Mouse (Mus musculus): ENCODE data around the gene Pdk1. TPM values are rescaled to one million over a fixed set of nuclear protein-coding genes. Genes with fewer than 3 reads are reported as not detected.

Pdk1 gene
- polyA plus RNA-seq, 1 experiment from 2014 or later: 40.3 TPM

- WGBS (ENCODE audit: insufficient replicate concordance): 38% methylated on average over 2 of the region's 2 CpGs
- Histone ChIP-seq H3K4me2 (peak overlapping the region; percentile 96), H3K9me3 (replicated peaks) (no peaks in the 10 kb centered on the region), H3K4me3 (replicated peaks) (peak overlapping the region; percentile 75), H3K9ac (peak overlapping the region; percentile 87), H3K27me3 (no peaks in the 10 kb centered on the region), H3K27ac (replicated peaks) (peak overlapping the region; percentile 91), H3K4me1 (replicated peaks) (peaks cover 59% of the 10 kb centered on the region), H3K36me3 (replicated peaks) (peaks cover 11% of the 10 kb centered on the region; the same call in 1 of the 2 replicates)
- no peak for ATAC-seq (ENCODE audit: insufficient read depth)
These were observed 1.4 kb downstream of the Pdk1 start for GRCm38 (mm10) chr2:71874422-71874821.

GRCm38 (mm10) chr2:71874836-71875235 lies 1.8 kb downstream of the Pdk1 start:
- no peak for ATAC-seq (ENCODE audit: insufficient read depth)
- Histone ChIP-seq H3K27me3 (no peaks in the 10 kb centered on the region), H3K4me3 (replicated peaks) (peak overlapping the region; percentile 75), H3K4me1 (replicated peaks) (peaks cover 62% of the 10 kb centered on the region), H3K9me3 (replicated peaks) (no peaks in the 10 kb centered on the region), H3K9ac (peak overlapping the region; percentile 87), H3K4me2 (peak overlapping the region; percentile 96), H3K27ac (replicated peaks) (peak overlapping the region; percentile 91), H3K36me3 (replicated peaks) (peaks cover 13% of the 10 kb centered on the region; the same call in 1 of the 2 replicates)
- WGBS (ENCODE audit: insufficient replicate concordance): 40% methylated on average over 2 of the region's 2 CpGs

- peak overlapping the region; percentile 36 for H3K4me2 ChIP-seq
These were observed 4.8 kb downstream of the Pdk1 start for GRCm38 (mm10) chr2:71877865-71878264.

GRCm38 (mm10) chr2:71878441-71878840 lies 5.4 kb downstream of the Pdk1 start:
- H3K27ac ChIP-seq (replicated peaks): peak overlapping the region; percentile 79
- peaks cover 56% of the 10 kb centered on the region for H3K4me1 ChIP-seq (replicated peaks)
- H3K4me2 ChIP-seq: peak overlapping the region; percentile 36
- H3K4me3 ChIP-seq (replicated peaks): no peak overlapping the region
- ATAC-seq (ENCODE audit: insufficient read depth): peak; percentile 73
- H3K27me3 ChIP-seq: no peaks in the 10 kb centered on the region
- no peak overlapping the region for H3K9ac ChIP-seq
- no peaks in the 10 kb centered on the region for H3K9me3 ChIP-seq (replicated peaks)
- H3K36me3 ChIP-seq (replicated peaks): peaks cover 45% of the 10 kb centered on the region
- 25% methylated on average over 2 of the region's 2 CpGs for WGBS (ENCODE audit: insufficient replicate concordance)

More at GRCm38 (mm10) chr2:71877865-71878264, 4.8 kb downstream of the Pdk1 start:
- H3K9me3 ChIP-seq (replicated peaks): no peaks in the 10 kb centered on the region
- H3K4me3 ChIP-seq (replicated peaks): no peak overlapping the region
- H3K27me3 ChIP-seq: no peaks in the 10 kb centered on the region
- no peak overlapping the region for H3K9ac ChIP-seq
- peaks cover 39% of the 10 kb centered on the region for H3K36me3 ChIP-seq (replicated peaks)
- no peak for ATAC-seq (ENCODE audit: insufficient read depth)
- H3K27ac ChIP-seq (replicated peaks): peak overlapping the region; percentile 79
- peaks cover 56% of the 10 kb centered on the region for H3K4me1 ChIP-seq (replicated peaks)
- WGBS (ENCODE audit: insufficient replicate concordance): 79% methylated on average over 4 of the region's 4 CpGs

DNA sequence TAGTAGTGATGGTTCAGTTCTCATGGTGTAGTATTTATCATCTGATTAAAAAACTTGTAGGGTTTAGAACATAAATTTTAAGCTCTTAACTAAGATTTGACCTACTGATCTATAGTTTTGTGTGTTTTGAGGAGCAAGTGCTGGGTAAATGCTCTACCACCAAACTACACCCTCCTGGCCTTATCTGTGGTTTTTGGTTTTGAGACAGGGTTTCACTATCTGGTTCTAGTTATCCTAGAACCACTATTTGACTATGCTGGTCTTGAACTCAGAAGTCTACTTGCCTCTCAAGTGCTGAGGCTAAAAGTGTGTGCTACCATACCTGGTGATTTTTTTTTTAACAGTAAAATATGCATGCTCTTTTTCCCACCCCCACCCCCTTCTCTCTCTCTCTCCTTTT lies 5.9 kb downstream of the Pdk1 start:
- peak overlapping the region; percentile 62; the same call in 1 of the 2 replicates for H3K27ac ChIP-seq (replicated peaks)
- H3K36me3 ChIP-seq (replicated peaks): peaks cover 50% of the 10 kb centered on the region
- H3K4me1 ChIP-seq (replicated peaks): peaks cover 52% of the 10 kb centered on the region

GRCm38 (mm10) chr2:71882914-71883651 lies 10.1 kb downstream of the Pdk1 start:
- no peaks in the 10 kb centered on the region for H3K9me3 ChIP-seq (replicated peaks)

More for the DNA sequence above, 5.9 kb downstream of the Pdk1 start:
- peak; percentile 62 for ATAC-seq (ENCODE audit: insufficient read depth)
- Histone ChIP-seq H3K27me3 (no peaks in the 10 kb centered on the region), H3K4me3 (replicated peaks) (no peak overlapping the region), H3K9me3 (replicated peaks) (no peaks in the 10 kb centered on the region), H3K9ac (no peak overlapping the region), H3K4me2 (peak overlapping the region; percentile 35; the same call in 1 of the 2 replicates)

DNA sequence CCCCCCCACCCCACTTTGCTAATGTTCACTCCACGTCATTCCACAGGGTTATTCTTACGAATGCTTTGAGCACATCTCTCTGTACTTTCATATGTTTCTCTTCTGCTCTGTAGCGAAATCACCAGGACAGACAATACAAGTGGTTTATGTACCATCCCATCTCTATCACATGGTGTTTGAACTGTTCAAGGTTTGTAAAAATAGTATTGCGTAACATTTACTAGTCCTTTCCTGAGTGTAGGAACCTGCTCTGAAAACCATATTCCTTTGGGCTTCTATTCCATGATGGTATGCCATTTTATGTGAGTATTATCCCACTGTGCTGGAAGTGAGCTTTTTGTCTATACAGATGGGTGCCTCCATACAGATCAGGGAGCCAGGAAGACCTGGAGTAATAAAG lies 14.2 kb downstream of the Pdk1 start:
- no peak overlapping the region for H3K27ac ChIP-seq (replicated peaks)
- no peak for ATAC-seq (ENCODE audit: insufficient read depth)
- WGBS (ENCODE audit: insufficient replicate concordance): 87% methylated on average over 4 of the region's 4 CpGs
- no peaks in the 10 kb centered on the region for H3K9me3 ChIP-seq (replicated peaks)
- H3K4me1 ChIP-seq (replicated peaks): no peaks in the 10 kb centered on the region
- H3K4me3 ChIP-seq (replicated peaks): no peak overlapping the region
- no peak overlapping the region for H3K4me2 ChIP-seq
- no peak overlapping the region for H3K9ac ChIP-seq
- no peaks in the 10 kb centered on the region for H3K27me3 ChIP-seq
- H3K36me3 ChIP-seq (replicated peaks): peaks cover 90% of the 10 kb centered on the region

More at GRCm38 (mm10) chr2:71882914-71883651, 10.1 kb downstream of the Pdk1 start:
- no peak for ATAC-seq (ENCODE audit: insufficient read depth)
- peaks cover 16% of the 10 kb centered on the region for H3K4me1 ChIP-seq (replicated peaks)
- WGBS (ENCODE audit: insufficient replicate concordance): 82% methylated on average over 19 of the region's 19 CpGs
- no peaks in the 10 kb centered on the region for H3K27me3 ChIP-seq
- no peak overlapping the region for H3K27ac ChIP-seq (replicated peaks)
- no peak overlapping the region for H3K4me2 ChIP-seq
- H3K36me3 ChIP-seq (replicated peaks): peaks cover 76% of the 10 kb centered on the region
- H3K4me3 ChIP-seq (replicated peaks): no peak overlapping the region
- H3K9ac ChIP-seq: no peak overlapping the region

DNA sequence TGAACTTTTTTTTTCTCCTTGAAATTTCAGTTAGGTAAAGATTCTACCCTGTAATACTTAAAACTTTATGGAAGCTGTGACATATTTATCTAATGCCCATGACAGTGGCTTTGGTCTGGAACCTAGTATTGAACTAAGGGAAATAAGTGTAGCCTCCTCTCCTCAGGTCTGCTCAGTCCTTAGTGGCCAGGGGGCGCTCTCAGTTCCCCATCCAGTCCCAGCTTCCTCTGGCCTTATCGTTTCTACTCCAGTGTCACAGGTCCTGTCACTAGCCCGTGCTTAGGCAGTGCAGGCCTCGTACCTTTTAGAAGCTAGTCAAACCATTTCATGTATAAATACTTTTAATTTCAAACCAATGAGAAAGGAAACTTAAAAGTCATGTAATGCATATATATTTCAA lies 15.4 kb downstream of the Pdk1 start:
- 57% methylated on average over 4 of the region's 4 CpGs for WGBS (ENCODE audit: insufficient replicate concordance)
- Histone ChIP-seq H3K27ac (replicated peaks) (no peak overlapping the region), H3K4me3 (replicated peaks) (no peak overlapping the region), H3K9me3 (replicated peaks) (no peaks in the 10 kb centered on the region), H3K36me3 (replicated peaks) (peaks cover 89% of the 10 kb centered on the region), H3K27me3 (no peaks in the 10 kb centered on the region), H3K9ac (no peak overlapping the region), H3K4me2 (no peak overlapping the region), H3K4me1 (replicated peaks) (no peaks in the 10 kb centered on the region)
- ATAC-seq (ENCODE audit: insufficient read depth): no peak

DNA sequence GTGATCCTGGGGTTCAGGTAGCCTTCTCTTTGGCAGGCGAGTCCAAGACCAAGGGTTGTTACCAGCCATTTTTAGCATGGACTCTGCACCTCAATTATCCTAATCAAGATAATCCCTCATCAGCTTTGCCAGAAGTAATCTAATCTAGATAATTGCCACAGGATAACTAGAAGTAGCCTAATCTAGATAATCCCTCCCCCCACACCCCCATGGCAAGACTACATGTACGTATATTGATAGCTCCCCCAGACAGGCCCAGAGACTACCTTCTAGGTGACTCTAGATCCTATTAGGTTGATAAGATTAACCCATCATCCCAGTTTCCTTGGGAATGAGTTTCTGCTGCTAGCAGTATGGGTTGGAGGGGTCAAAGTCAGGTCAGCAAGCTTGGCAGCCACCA lies 18.5 kb downstream of the Pdk1 start:
- no peaks in the 10 kb centered on the region for H3K9me3 ChIP-seq (replicated peaks)
- peaks cover 86% of the 10 kb centered on the region for H3K36me3 ChIP-seq (replicated peaks)
- no peak overlapping the region for H3K4me2 ChIP-seq
- no peak overlapping the region for H3K27ac ChIP-seq (replicated peaks)
- no peaks in the 10 kb centered on the region for H3K4me1 ChIP-seq (replicated peaks)
- ATAC-seq (ENCODE audit: insufficient read depth): no peak
- WGBS (ENCODE audit: insufficient replicate concordance): 86% methylated on average over 2 of the region's 2 CpGs
- H3K4me3 ChIP-seq (replicated peaks): no peak overlapping the region
- H3K27me3 ChIP-seq: no peaks in the 10 kb centered on the region
- no peak overlapping the region for H3K9ac ChIP-seq

DNA sequence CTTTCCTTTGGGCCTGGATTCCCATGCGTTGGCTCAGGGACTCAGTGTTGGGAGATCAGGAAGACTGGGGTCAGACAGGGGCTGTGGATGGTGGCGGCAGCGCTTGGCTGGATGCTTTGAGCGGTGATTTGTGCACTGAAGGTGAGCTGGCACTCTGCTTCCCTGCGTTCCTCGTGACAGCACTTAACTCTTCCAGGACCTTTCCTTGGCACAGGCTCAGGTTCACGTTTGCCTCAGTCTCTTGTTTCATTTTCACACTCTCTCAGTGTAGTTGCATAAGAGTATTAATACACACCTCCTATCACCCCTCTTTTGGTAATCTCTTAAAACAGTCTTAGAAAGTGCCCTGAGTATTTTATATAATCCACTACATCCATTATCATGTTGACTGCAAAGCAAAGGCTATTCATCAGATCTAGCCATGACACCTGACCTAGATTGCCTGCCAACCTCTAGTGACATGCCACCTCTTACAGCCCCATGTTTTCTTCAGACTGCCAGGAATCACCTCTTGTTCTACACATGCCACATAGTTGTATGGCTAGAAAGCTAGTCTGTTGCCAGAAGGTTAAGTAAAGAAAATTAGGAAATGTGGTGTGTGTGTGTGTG lies 19.8 kb downstream of the Pdk1 start:
- no peak for ATAC-seq (ENCODE audit: insufficient read depth)
- 82% methylated on average over 7 of the region's 7 CpGs for WGBS (ENCODE audit: insufficient replicate concordance)

GRCm38 (mm10) chr2:71895596-71896286 lies 22.7 kb downstream of the Pdk1 start:
- Histone ChIP-seq H3K9me3 (replicated peaks) (no peaks in the 10 kb centered on the region), H3K4me2 (no peak overlapping the region), H3K27ac (replicated peaks) (no peak overlapping the region), H3K4me1 (replicated peaks) (no peaks in the 10 kb centered on the region), H3K4me3 (replicated peaks) (no peak overlapping the region), H3K9ac (no peak overlapping the region), H3K27me3 (no peaks in the 10 kb centered on the region), H3K36me3 (replicated peaks) (peaks cover 87% of the 10 kb centered on the region)
- no peak for ATAC-seq (ENCODE audit: insufficient read depth)
- 82% methylated on average over 13 of the region's 13 CpGs for WGBS (ENCODE audit: insufficient replicate concordance)

More for the DNA sequence above, 19.8 kb downstream of the Pdk1 start:
- no peaks in the 10 kb centered on the region for H3K4me1 ChIP-seq (replicated peaks)
- H3K4me3 ChIP-seq (replicated peaks): no peak overlapping the region
- peaks cover 88% of the 10 kb centered on the region for H3K36me3 ChIP-seq (replicated peaks)
- H3K9me3 ChIP-seq (replicated peaks): no peaks in the 10 kb centered on the region
- no peaks in the 10 kb centered on the region for H3K27me3 ChIP-seq
- no peak overlapping the region for H3K27ac ChIP-seq (replicated peaks)
- H3K9ac ChIP-seq: no peak overlapping the region
- H3K4me2 ChIP-seq: no peak overlapping the region

Data from liver, embryonic 15.5 days (tissue).